Mouse (Mus musculus) limb, embryonic 10.5 days (tissue): ENCODE results near the gene Ccdc172. TPM values are rescaled to one million over a fixed set of nuclear protein-coding genes. Genes with fewer than 3 reads are reported as not detected.

Experiments used
- DNase-seq: peaks from one replicate; pipeline ENCODE4 v3.0.0-alpha.2; 2017; ENCODE audit warnings: low spot score
- H3K27ac ChIP-seq: fragments of 300-500 bp; sonication (generic); 2 replicates; pipeline ENCODE4 v1.5.1; 2016; ENCODE audit warnings: mild to moderate bottlenecking
- H3K27me3 ChIP-seq: fragments of 300-500 bp; sonication (generic); 2 replicates; pipeline ENCODE4 v1.6.1; 2016; ENCODE audit warnings: low read depth, mild to moderate bottlenecking; ENCODE audit not compliant: poor library complexity, severe bottlenecking
- H3K36me3 ChIP-seq: fragments of 300-500 bp; sonication (generic); 2 replicates; pipeline ENCODE4 v1.6.1; 2016; ENCODE audit warnings: mild to moderate bottlenecking, moderate library complexity
- H3K4me1 ChIP-seq: fragments of 300-500 bp; sonication (generic); 2 replicates; pipeline ENCODE4 v1.6.1; 2016
- H3K4me3 ChIP-seq: fragments of 300-500 bp; sonication (generic); 2 replicates; pipeline ENCODE4 v1.5.1; 2016; ENCODE audit warnings: mild to moderate bottlenecking, moderate library complexity
- H3K9me3 ChIP-seq: fragments of 300-500 bp; sonication (generic); replicated peaks from 2 replicates; pipeline ENCODE4 v1.6.1; 2016; ENCODE audit warnings: mild to moderate bottlenecking
- WGBS: fragments of 180-500 bp; shearing (Covaris S2); methylation state at CpG from one replicate; pipeline ENCODE4 v1.1.7; 2016; 5-methylcytosine and 5-hydroxymethylcytosine counted together
- polyA plus RNA-seq: library from polyadenylated mRNA; unstranded; fragments of >200 nt; fragmentation: Nextera tagmentation; extraction: Ambion mirVana; gene quantifications from 2 replicates; pipeline ENCODE4 v1.2.1, GENCODE M21; 2016

The Ccdc172 gene
- polyA plus RNA-seq, 1 experiment from 2014 or later, result not detected

- WGBS, result 80% methylated on average over 2 of the region's 2 CpGs
- H3K27ac ChIP-seq, result no peak overlapping the region
- H3K4me3 ChIP-seq, result no peak overlapping the region
- H3K4me1 ChIP-seq, result peaks cover 12% of the 10 kb centered on the region
- H3K9me3 ChIP-seq, result no peaks in the 10 kb centered on the region
- no peaks in the 10 kb centered on the region for H3K36me3 ChIP-seq
- no peak for DNase-seq
- H3K27me3 ChIP-seq, result no peaks in the 10 kb centered on the region
Measured at GRCm38 (mm10) chr19:58586046-58586445, 74.3 kb downstream of the Ccdc172 start.

DNA sequence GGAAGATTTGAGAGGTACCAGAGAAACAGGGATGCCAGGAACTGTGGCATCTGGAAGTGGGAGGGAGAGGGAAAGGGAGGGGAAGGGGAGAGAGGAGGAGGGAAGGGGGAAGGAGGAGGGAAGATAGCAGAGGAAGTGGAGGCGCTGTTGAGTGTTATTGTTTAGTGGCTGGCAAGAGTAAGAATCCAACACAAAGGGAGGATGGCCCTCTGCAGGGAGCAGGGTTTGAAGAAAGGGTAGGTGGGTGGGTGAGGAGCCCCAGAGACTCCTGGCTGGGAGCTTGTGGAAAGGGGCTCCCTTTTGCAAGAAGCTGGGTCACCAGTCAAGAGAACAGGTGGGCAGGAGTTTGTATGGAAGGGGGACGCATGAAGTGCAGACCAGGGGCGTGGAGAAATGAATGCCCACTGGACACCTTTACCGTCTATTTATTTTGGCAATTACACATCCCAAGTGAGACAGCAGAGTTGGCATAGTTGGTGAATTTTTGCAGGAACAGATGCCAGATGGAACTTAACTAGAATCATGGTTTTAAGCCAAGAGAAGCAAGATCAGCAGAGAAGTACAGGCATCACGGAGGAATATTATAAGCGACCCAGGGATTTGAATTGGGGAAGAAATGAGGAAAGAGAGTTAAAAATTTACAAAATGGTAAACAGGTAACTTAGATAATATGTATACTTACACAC lies 78.6 kb downstream of the Ccdc172 start:
- no peak overlapping the region for H3K4me3 ChIP-seq
- no peaks in the 10 kb centered on the region for H3K27me3 ChIP-seq
- no peaks in the 10 kb centered on the region for H3K9me3 ChIP-seq
- H3K27ac ChIP-seq, result no peak overlapping the region
- H3K4me1 ChIP-seq, result no peaks in the 10 kb centered on the region
- WGBS, result 78% methylated on average over 6 of the region's 6 CpGs
- no peaks in the 10 kb centered on the region for H3K36me3 ChIP-seq
- no peak for DNase-seq

GRCm38 (mm10) chr19:58600381-58600780 lies 88.6 kb downstream of the Ccdc172 start:
- no peaks in the 10 kb centered on the region for H3K27me3 ChIP-seq
- no peaks in the 10 kb centered on the region for H3K9me3 ChIP-seq
- H3K4me1 ChIP-seq, result peaks cover 7% of the 10 kb centered on the region
- no peaks in the 10 kb centered on the region for H3K36me3 ChIP-seq
- 82% methylated on average over 5 of the region's 5 CpGs for WGBS
- H3K27ac ChIP-seq, result no peak overlapping the region
- no peak for DNase-seq
- no peak overlapping the region for H3K4me3 ChIP-seq

Other genes with a start within 250 kb of the Ccdc172 start
- 3.0 and 5.1 TPM in 2 replicates for gene Gfra1, start 56.1 kb upstream of the Ccdc172 start, polyA plus RNA-seq
- gene Pnlip, start 140.5 kb downstream of the Ccdc172 start, polyA plus RNA-seq, result not detected in 2 replicates
- 0.25 TPM in 1 of 2 replicates, not detected in the other for gene Pnliprp1, start 216.9 kb downstream of the Ccdc172 start, polyA plus RNA-seq
- gene Pnliprp2, start 247.7 kb downstream of the Ccdc172 start, polyA plus RNA-seq, result 0.11 TPM in 1 of 2 replicates, not detected in the other